Mouse (Mus musculus): ENCODE measurements around the gene Duox1. TPM values are rescaled to one million over a fixed set of nuclear protein-coding genes. Genes with fewer than 3 reads are reported as not detected.
A peak's percentile ranks its signal among the peaks of the same experiment; 100 is the strongest.

Gene Duox1
- polyA plus RNA-seq, 1 experiment = 0.22 TPM

DNA sequence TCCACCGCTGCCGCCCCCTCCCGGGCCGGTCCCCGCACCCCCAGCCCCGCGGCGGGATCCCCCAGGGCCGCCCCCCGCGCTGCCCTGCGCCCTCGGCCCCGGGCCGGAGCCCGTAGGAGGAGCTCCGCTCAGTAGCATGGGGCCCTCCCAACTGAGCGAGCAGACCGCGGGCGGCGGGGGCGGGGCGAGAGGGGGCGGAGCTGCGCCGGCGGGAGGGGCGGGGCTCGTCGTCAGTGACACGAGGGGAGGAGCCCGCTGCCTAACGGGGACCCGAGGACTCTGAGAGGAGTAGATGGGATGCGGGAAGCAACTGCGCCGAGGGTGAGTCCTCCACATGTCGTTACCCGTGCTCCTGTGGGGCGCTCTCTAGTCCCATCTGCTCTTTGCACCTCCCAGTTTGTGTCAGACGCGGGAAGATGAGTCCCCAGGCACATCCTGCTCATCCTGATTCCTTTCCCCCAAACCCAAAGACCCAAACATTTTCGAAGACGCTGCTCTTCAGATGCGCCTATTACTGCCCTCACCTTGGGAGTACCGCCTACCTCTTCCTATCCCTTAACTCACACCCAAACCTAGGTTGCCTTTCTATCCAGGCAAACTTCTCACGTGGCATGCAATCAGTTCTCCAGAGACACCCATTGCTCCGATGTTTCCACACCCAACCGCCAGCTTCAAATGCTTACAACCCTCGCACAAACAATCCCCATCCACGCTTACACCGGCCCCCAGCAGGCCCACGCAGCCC is 53.7 kb downstream of the Duox1 start, which contains the start of gene Shf:
Gene Shf (minus strand): TSS at position 168 of the 745 bp plus-strand sequence.
- TF ChIP-seq CTCF (IDR thresholded peaks at IDR 0.05; ENCODE audit: borderline replicate concordance, extremely low read depth, insufficient read depth, insufficient read length) (no peak), POLR2A (IDR thresholded peaks at IDR 0.05; ENCODE audit: borderline replicate concordance, extremely low read depth, insufficient read depth, insufficient read length, poor library complexity, severe bottlenecking) (peak; percentile 82)
- DNase-seq (ENCODE audit: low read depth) = peak; percentile 95

- TF ChIP-seq CTCF (IDR thresholded peaks at IDR 0.05; ENCODE audit: borderline replicate concordance, extremely low read depth, insufficient read depth, insufficient read length) (no peak), POLR2A (IDR thresholded peaks at IDR 0.05; ENCODE audit: borderline replicate concordance, extremely low read depth, insufficient read depth, insufficient read length, poor library complexity, severe bottlenecking) (no peak)
- no peak for DNase-seq (ENCODE audit: low read depth)
Observed at GRCm38 (mm10) chr2:122370101-122370750, 54.8 kb downstream of the Duox1 start.

GRCm38 (mm10) chr2:122372067-122372466 is 56.6 kb downstream of the Duox1 start:
- TF ChIP-seq CTCF (IDR thresholded peaks at IDR 0.05; ENCODE audit: borderline replicate concordance, extremely low read depth, insufficient read depth, insufficient read length) = no peak
- TF ChIP-seq POLR2A (IDR thresholded peaks at IDR 0.05; ENCODE audit: borderline replicate concordance, extremely low read depth, insufficient read depth, insufficient read length, poor library complexity, severe bottlenecking) = no peak
- no peak for DNase-seq (ENCODE audit: low read depth)

DNA sequence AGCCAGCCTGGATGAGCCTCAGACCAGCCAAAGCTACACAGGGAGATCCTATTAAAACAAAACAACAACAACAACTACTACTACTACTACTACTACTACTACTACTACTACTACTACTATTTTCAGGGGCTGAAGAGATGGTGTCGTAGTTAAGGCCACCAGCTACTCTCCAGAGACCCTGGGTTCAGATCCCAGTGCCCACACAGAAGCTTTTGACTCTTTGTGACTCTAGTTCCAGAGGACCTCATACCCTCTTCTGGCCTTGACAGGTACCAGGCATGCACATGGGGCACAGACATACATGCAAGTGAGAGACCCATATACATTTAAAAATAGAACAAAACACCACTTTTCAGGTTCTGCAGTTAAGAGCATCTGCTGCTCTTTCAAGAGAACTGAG is 57.1 kb downstream of the Duox1 start:
- DNase-seq (ENCODE audit: low read depth) = no peak
- TF ChIP-seq POLR2A (IDR thresholded peaks at IDR 0.05; ENCODE audit: borderline replicate concordance, extremely low read depth, insufficient read depth, insufficient read length, poor library complexity, severe bottlenecking) = no peak
- no peak for TF ChIP-seq CTCF (IDR thresholded peaks at IDR 0.05; ENCODE audit: borderline replicate concordance, extremely low read depth, insufficient read depth, insufficient read length)

GRCm38 (mm10) chr2:122374012-122374411 is 58.5 kb downstream of the Duox1 start:
- no peak for DNase-seq (ENCODE audit: low read depth)
- TF ChIP-seq CTCF (IDR thresholded peaks at IDR 0.05; ENCODE audit: borderline replicate concordance, extremely low read depth, insufficient read depth, insufficient read length) = no peak
- TF ChIP-seq POLR2A (IDR thresholded peaks at IDR 0.05; ENCODE audit: borderline replicate concordance, extremely low read depth, insufficient read depth, insufficient read length, poor library complexity, severe bottlenecking) = no peak

DNA sequence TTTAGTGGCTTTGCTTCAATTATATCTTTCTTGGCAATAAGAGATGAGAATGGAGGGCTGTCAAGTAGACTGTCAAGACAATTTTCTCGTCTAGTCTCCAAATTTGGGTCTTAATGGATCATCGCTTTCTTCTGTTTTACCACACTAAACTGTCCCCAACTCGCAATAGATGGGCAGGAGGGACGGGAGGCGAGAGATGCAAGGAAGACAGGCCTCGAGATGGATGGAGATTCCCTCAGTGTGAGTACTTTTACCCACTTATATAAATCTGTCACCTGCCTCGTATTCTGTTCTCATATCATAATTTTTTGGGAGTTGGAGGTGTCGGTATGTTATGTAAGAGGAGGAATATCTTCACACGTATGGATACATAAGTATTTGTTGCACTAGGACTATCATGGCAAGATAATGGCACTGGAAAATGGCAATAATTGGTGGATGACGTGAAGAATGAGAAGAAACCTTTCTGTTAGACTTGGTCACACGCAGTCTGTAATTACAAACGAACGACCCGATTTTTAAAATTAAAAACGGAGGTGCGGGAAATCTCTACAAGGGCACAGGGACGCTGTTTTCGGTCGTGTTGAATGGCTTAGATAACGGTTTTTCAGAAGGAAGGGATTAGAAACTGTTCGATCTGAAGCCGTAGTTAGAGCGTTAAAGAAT is 59.3 kb downstream of the Duox1 start:
- DNase-seq (ENCODE audit: low read depth) = peak; percentile 70
- no peak for TF ChIP-seq CTCF (IDR thresholded peaks at IDR 0.05; ENCODE audit: borderline replicate concordance, extremely low read depth, insufficient read depth, insufficient read length)
- no peak for TF ChIP-seq POLR2A (IDR thresholded peaks at IDR 0.05; ENCODE audit: borderline replicate concordance, extremely low read depth, insufficient read depth, insufficient read length, poor library complexity, severe bottlenecking)

GRCm38 (mm10) chr2:122375391-122375991 is 60.0 kb downstream of the Duox1 start:
- peak; percentile 99 for DNase-seq (ENCODE audit: low read depth)
- TF ChIP-seq CTCF (IDR thresholded peaks at IDR 0.05; ENCODE audit: borderline replicate concordance, extremely low read depth, insufficient read depth, insufficient read length) = no peak
- TF ChIP-seq POLR2A (IDR thresholded peaks at IDR 0.05; ENCODE audit: borderline replicate concordance, extremely low read depth, insufficient read depth, insufficient read length, poor library complexity, severe bottlenecking) = peak; percentile 40; the same call in 1 of the 2 replicates

DNA sequence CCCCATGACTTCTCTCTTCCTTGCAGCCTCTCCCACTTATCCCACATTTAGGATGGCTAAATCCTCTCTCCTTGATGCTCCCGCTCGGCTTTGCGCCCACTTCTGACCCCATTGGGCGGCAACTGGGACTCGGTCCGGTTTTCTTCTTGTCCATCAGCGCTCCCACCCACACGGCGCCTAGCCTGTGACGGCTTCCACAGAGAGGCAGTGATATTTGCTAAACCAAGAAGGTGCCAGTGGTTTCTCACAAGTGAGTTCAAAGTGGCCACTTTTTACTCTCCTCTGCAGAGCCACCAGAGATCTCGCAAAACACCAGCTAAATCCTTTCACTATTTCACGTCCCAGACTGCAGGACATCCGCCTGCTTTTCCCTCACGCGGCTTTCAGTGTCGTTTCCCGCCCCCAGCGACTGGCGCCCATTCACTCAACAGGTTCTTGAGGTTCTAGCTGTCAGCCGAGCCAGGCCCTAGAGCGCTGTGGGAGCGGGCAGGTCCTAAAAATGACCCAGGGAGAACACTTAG is 60.6 kb downstream of the Duox1 start:
- DNase-seq (ENCODE audit: low read depth) = peak; percentile 69
- TF ChIP-seq POLR2A (IDR thresholded peaks at IDR 0.05; ENCODE audit: borderline replicate concordance, extremely low read depth, insufficient read depth, insufficient read length, poor library complexity, severe bottlenecking) (no peak), CTCF (IDR thresholded peaks at IDR 0.05; ENCODE audit: borderline replicate concordance, extremely low read depth, insufficient read depth, insufficient read length) (no peak)

DNA sequence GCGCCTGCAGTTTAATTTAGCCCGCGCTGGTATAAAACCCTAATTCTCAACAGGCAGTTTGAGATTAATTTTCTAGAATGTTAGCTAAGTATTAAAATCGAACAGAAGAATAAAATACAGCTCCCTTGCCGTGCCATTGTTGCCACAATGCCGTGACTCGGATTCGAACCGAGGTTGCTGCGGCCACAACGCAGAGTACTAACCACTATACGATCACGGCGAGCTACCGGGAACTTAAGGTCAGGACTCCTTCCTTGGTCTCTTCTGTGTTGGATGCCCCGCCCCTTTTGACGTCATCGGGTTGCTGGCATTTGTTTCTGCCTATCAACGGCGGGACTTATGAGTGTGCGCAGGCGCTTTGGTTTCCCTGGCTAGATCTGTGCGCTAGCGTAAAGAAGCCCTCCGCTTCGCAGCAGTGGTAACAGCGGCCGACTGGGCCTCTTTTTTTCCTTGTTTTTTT is 61.8 kb downstream of the Duox1 start:
- peak; percentile 98 for DNase-seq (ENCODE audit: low read depth)
- peak; percentile 55; the same call in 1 of the 2 replicates for TF ChIP-seq POLR2A (IDR thresholded peaks at IDR 0.05; ENCODE audit: borderline replicate concordance, extremely low read depth, insufficient read depth, insufficient read length, poor library complexity, severe bottlenecking)
- TF ChIP-seq CTCF (IDR thresholded peaks at IDR 0.05; ENCODE audit: borderline replicate concordance, extremely low read depth, insufficient read depth, insufficient read length) = no peak

GRCm38 (mm10) chr2:122377751-122378246 is 62.3 kb downstream of the Duox1 start:
- TF ChIP-seq POLR2A (IDR thresholded peaks at IDR 0.05; ENCODE audit: borderline replicate concordance, extremely low read depth, insufficient read depth, insufficient read length, poor library complexity, severe bottlenecking) = no peak
- TF ChIP-seq CTCF (IDR thresholded peaks at IDR 0.05; ENCODE audit: borderline replicate concordance, extremely low read depth, insufficient read depth, insufficient read length) = no peak
- DNase-seq (ENCODE audit: low read depth) = peak; percentile 88
